Mouse (Mus musculus): ENCODE measurements around the gene Slc7a4.

- TF ChIP-seq POLR2A (IDR thresholded peaks at IDR 0.05; ENCODE audit: insufficient read depth, low read length) (no peak), CTCF (IDR thresholded peaks at IDR 0.05; ENCODE audit: low read depth, low read length) (no peak), EP300 (IDR thresholded peaks at IDR 0.05; ENCODE audit: insufficient read depth, low read depth, low read length) (no peak)
Measured at GRCm38 (mm10) chr16:17552837-17553236, 30.2 kb downstream of the Slc7a4 start.

Data from ES-Bruce4 (cell line).